Comparison of ENCODE assay signal across 33 mouse cellular contexts in the genomic region with DNA sequence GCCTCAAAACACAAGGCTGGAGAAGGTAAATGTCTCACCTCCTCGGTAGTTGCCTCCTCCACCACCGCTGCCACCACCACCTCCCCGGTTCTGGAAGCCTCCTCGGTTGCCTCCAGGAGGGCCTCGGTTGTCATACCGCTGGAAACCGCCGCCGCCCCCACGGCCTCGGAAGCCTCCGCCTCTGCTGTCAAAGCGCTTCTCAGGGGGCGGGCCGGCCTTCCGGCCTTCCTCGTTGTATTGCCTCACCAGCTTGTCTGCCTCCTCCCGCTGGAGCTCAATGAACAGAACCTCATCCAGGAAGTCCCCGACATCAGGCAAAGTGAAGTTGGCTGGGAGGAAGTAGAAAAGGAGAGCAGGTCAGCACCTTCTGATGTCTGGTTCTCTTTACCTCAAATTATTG. TPM values are rescaled to one million over a fixed set of nuclear protein-coding genes. Genes with fewer than 3 reads are reported as not detected.
DNase-seq lines count a peak whose midpoint lies in the region; ATAC-seq and TF ChIP-seq lines count a peak whose summit lies in the region.
"Had no signal": no experiment of that assay in that cellular context is flagged by ENCODE, and none has a peak within 500 bp of the region (broad histone marks: within the 10 kb centered on the region; RNA-seq: fewer than 3 reads in every experiment).

No protein-coding gene starts in this region.

- no peaks in the 10 kb centered on the region for H3K4me1 ChIP-seq in intestine, postnatal 0 days (replicated peaks; ENCODE audit: control insufficient read depth, insufficient read depth, low read length)
- H3K4me1 ChIP-seq in intestine, embryonic 15.5 days (replicated peaks) = no peaks in the 10 kb centered on the region
- no peaks in the 10 kb centered on the region for H3K4me1 ChIP-seq in midbrain, embryonic 11.5 days (ENCODE audit: control insufficient read depth, insufficient read depth, low read length)
- H3K4me1 ChIP-seq: embryonic facial prominence, embryonic 10.5 days; embryonic facial prominence, embryonic 13.5 days; forebrain, embryonic 12.5 days; forebrain, embryonic 15.5 days; heart, embryonic 12.5 days; heart, embryonic 15.5 days had no signal

- peak overlapping the region; percentile 21; the same call in 1 of the 2 replicates for H3K27ac ChIP-seq in intestine, postnatal 0 days (ENCODE audit: low read depth, low read length)
- H3K27ac ChIP-seq in intestine, embryonic 15.5 days = no peak overlapping the region
- H3K27ac ChIP-seq in midbrain, embryonic 11.5 days (ENCODE audit: low read depth, low read length) = no peak overlapping the region
- H3K27ac ChIP-seq: embryonic facial prominence, embryonic 10.5 days; embryonic facial prominence, embryonic 13.5 days; forebrain, embryonic 12.5 days; forebrain, embryonic 15.5 days; heart, embryonic 15.5 days; hindbrain, embryonic 14.5 days; hindbrain, postnatal 0 days had no signal

- WGBS in intestine, postnatal 0 days = 79% methylated on average over 19 of the region's 19 CpGs
- WGBS in intestine, embryonic 15.5 days = 81% methylated on average over 19 of the region's 19 CpGs
- WGBS in midbrain, embryonic 11.5 days = 87% methylated on average over 19 of the region's 19 CpGs

- no peak overlapping the region for H3K9ac ChIP-seq in intestine, postnatal 0 days (ENCODE audit: low read depth, low read length)
- H3K9ac ChIP-seq in intestine, embryonic 15.5 days = no peak overlapping the region
- no peak overlapping the region for H3K9ac ChIP-seq in midbrain, embryonic 11.5 days (ENCODE audit: low read length)
- H3K9ac ChIP-seq: embryonic facial prominence, embryonic 13.5 days; forebrain, embryonic 12.5 days; forebrain, embryonic 15.5 days; heart, embryonic 12.5 days; heart, embryonic 15.5 days; hindbrain, embryonic 14.5 days had no signal

- TF ChIP-seq CTCF in intestine, postnatal 0 days (IDR thresholded peaks at IDR 0.05; ENCODE audit: low read depth) = no peak

- H3K4me2 ChIP-seq in intestine, postnatal 0 days (replicated peaks; ENCODE audit: low read depth) = no peak overlapping the region
- H3K4me2 ChIP-seq in intestine, embryonic 15.5 days (replicated peaks) = no peak overlapping the region
- no peak overlapping the region for H3K4me2 ChIP-seq in midbrain, embryonic 11.5 days
- H3K4me2 ChIP-seq: embryonic facial prominence, embryonic 13.5 days; forebrain, embryonic 12.5 days; forebrain, embryonic 15.5 days; heart, embryonic 12.5 days; heart, embryonic 15.5 days; hindbrain, embryonic 14.5 days had no signal

- H3K4me3 ChIP-seq in intestine, postnatal 0 days (ENCODE audit: low read depth, low read length) = no peak overlapping the region
- no peak overlapping the region for H3K4me3 ChIP-seq in intestine, embryonic 15.5 days (replicated peaks)
- no peak overlapping the region for H3K4me3 ChIP-seq in midbrain, embryonic 11.5 days (ENCODE audit: low read depth, low read length)
- H3K4me3 ChIP-seq: embryonic facial prominence, embryonic 10.5 days; embryonic facial prominence, embryonic 13.5 days; erythroblast, embryonic 14.5 days; forebrain, embryonic 12.5 days; forebrain, embryonic 15.5 days; heart, embryonic 12.5 days; heart, embryonic 15.5 days had no signal

- ATAC-seq in intestine, postnatal 0 days = no peak
- no peak for ATAC-seq in intestine, embryonic 15.5 days
- peak; percentile 28; the same call in 1 of the 2 replicates for ATAC-seq in granulocyte monocyte progenitor cell, adult 5-6 weeks (replicated peaks; ENCODE audit: poor library complexity, severe bottlenecking)
- no peak for ATAC-seq in midbrain, embryonic 11.5 days (ENCODE audit: low FRiP score)
- ATAC-seq: activated CD4-positive, CD25-positive, alpha-beta regulatory T cell, adult 4 months; forebrain, embryonic 15.5 days; hindbrain, postnatal 0 days; inflammation-experienced regulatory T-cells, adult 6 months; Patski had no signal

- peaks cover 89% of the 10 kb centered on the region for H3K36me3 ChIP-seq in intestine, postnatal 0 days (ENCODE audit: control insufficient read depth, insufficient read depth)
- peaks cover 78% of the 10 kb centered on the region for H3K36me3 ChIP-seq in intestine, embryonic 15.5 days
- H3K36me3 ChIP-seq in midbrain, embryonic 11.5 days (ENCODE audit: control insufficient read depth, insufficient read depth, low read length) = peaks cover 48% of the 10 kb centered on the region

- H3K9me3 ChIP-seq in intestine, postnatal 0 days (ENCODE audit: control insufficient read depth) = no peaks in the 10 kb centered on the region
- H3K9me3 ChIP-seq in intestine, embryonic 15.5 days = no peaks in the 10 kb centered on the region
- H3K9me3 ChIP-seq in midbrain, embryonic 11.5 days (ENCODE audit: control insufficient read depth, low read length) = no peaks in the 10 kb centered on the region
- H3K9me3 ChIP-seq: embryonic facial prominence, embryonic 10.5 days; embryonic facial prominence, embryonic 13.5 days; forebrain, embryonic 12.5 days; forebrain, embryonic 15.5 days; G1E; heart, embryonic 12.5 days; heart, embryonic 15.5 days had no signal

- H3K27me3 ChIP-seq in intestine, postnatal 0 days (replicated peaks; ENCODE audit: control insufficient read depth, insufficient read depth, low read length) = no peaks in the 10 kb centered on the region
- no peaks in the 10 kb centered on the region for H3K27me3 ChIP-seq in intestine, embryonic 15.5 days (replicated peaks)
- H3K27me3 ChIP-seq in midbrain, embryonic 11.5 days (ENCODE audit: control insufficient read depth, insufficient read depth, low read length) = no peaks in the 10 kb centered on the region
- H3K27me3 ChIP-seq: CH12.LX; embryonic facial prominence, embryonic 13.5 days; forebrain, embryonic 12.5 days; forebrain, embryonic 15.5 days; heart, embryonic 12.5 days; heart, embryonic 15.5 days; Patski had no signal

- DNase-seq in thymus, postnatal 14 days = peak; percentile 12
- DNase-seq in thymus, postnatal 0 days (ENCODE audit: low spot score) = no peak
- no peak for DNase-seq in midbrain, embryonic 11.5 days (ENCODE audit: low spot score, missing footprints)
- DNase-seq: adrenal gland, adult 8-10 months; B cell, adult 2 months; cerebellum, adult 11-12 months; cerebellum, adult 8-10 months; cerebellum, postnatal 10 days; cerebellum, postnatal 36 days; embryo, embryonic 11 days; gastrocnemius, postnatal 36 days; heart, adult 18-20 months; heart, postnatal 10 days; heart, postnatal 4 days; kidney, adult 11 months had no signal

RNA-seq across cellular contexts. Expression of a gene that starts 7.0 kb away (rescaled TPM):
- 15.9 and 16.5 TPM in 2 replicates for polyA plus RNA-seq in intestine, postnatal 0 days (2015; fragmentation: Nextera tagmentation; extraction: Ambion mirVana)
- 18.5 and 19.3 TPM in 2 replicates for polyA plus RNA-seq in intestine, embryonic 15.5 days (2015; fragmentation: Nextera tagmentation; extraction: Ambion mirVana)
- polyA plus RNA-seq in thymus, postnatal 0 days (2015; fragmentation: Nextera tagmentation; extraction: Ambion mirVana) = 16.2 and 22.4 TPM in 2 replicates
- 35.6 and 51.7 TPM in 2 replicates for total RNA-seq in granulocyte monocyte progenitor cell, adult 5-6 weeks (2014; fragmentation: Nextera tagmentation)
- total RNA-seq in granulocyte monocyte progenitor cell, adult 5-6 weeks (2017) = 8.9 and 14.8 TPM in 2 replicates
- 26.8 and 32.1 TPM in 2 replicates for polyA plus RNA-seq in midbrain, embryonic 11.5 days (2014; fragmentation: Nextera tagmentation; extraction: Ambion mirVana)

RNA-seq across cellular contexts. Expression of a gene that starts 28.7 kb away (rescaled TPM):
- polyA plus RNA-seq in intestine, postnatal 0 days (2015; fragmentation: Nextera tagmentation; extraction: Ambion mirVana) = 32.1 TPM in 2 replicates
- polyA plus RNA-seq in intestine, embryonic 15.5 days (2015; fragmentation: Nextera tagmentation; extraction: Ambion mirVana) = 43.9 and 51.5 TPM in 2 replicates
- 64.9 and 66.2 TPM in 2 replicates for polyA plus RNA-seq in thymus, postnatal 0 days (2015; fragmentation: Nextera tagmentation; extraction: Ambion mirVana)
- 146 and 152 TPM in 2 replicates for total RNA-seq in granulocyte monocyte progenitor cell, adult 5-6 weeks (2014; fragmentation: Nextera tagmentation)
- 146 and 175 TPM in 2 replicates for total RNA-seq in granulocyte monocyte progenitor cell, adult 5-6 weeks (2017)
- polyA plus RNA-seq in midbrain, embryonic 11.5 days (2014; fragmentation: Nextera tagmentation; extraction: Ambion mirVana) = 69.2 and 74.2 TPM in 2 replicates

RNA-seq across cellular contexts. Expression of a gene that starts 39.1 kb away (rescaled TPM):
- polyA plus RNA-seq in intestine, postnatal 0 days (2015; fragmentation: Nextera tagmentation; extraction: Ambion mirVana) = 1.7 and 2.2 TPM in 2 replicates
- 2.3 and 2.5 TPM in 2 replicates for polyA plus RNA-seq in intestine, embryonic 15.5 days (2015; fragmentation: Nextera tagmentation; extraction: Ambion mirVana)
- polyA plus RNA-seq in thymus, postnatal 0 days (2015; fragmentation: Nextera tagmentation; extraction: Ambion mirVana) = 8.5 and 11.6 TPM in 2 replicates
- 261 and 291 TPM in 2 replicates for total RNA-seq in granulocyte monocyte progenitor cell, adult 5-6 weeks (2014; fragmentation: Nextera tagmentation)
- total RNA-seq in granulocyte monocyte progenitor cell, adult 5-6 weeks (2017) = 26.4 and 34.3 TPM in 2 replicates
- 0.78 and 1.4 TPM in 2 replicates for polyA plus RNA-seq in midbrain, embryonic 11.5 days (2014; fragmentation: Nextera tagmentation; extraction: Ambion mirVana)

RNA-seq across cellular contexts. Expression of a gene that starts 45.3 kb away (rescaled TPM):
- 12.4 and 12.6 TPM in 2 replicates for polyA plus RNA-seq in intestine, postnatal 0 days (2015; fragmentation: Nextera tagmentation; extraction: Ambion mirVana)
- polyA plus RNA-seq in intestine, embryonic 15.5 days (2015; fragmentation: Nextera tagmentation; extraction: Ambion mirVana) = 22.4 and 23.7 TPM in 2 replicates
- 67.9 and 68.3 TPM in 2 replicates for polyA plus RNA-seq in thymus, postnatal 0 days (2015; fragmentation: Nextera tagmentation; extraction: Ambion mirVana)
- total RNA-seq in granulocyte monocyte progenitor cell, adult 5-6 weeks (2014; fragmentation: Nextera tagmentation) = 49.7 and 53.8 TPM in 2 replicates
- total RNA-seq in granulocyte monocyte progenitor cell, adult 5-6 weeks (2017) = 31.0 and 49.9 TPM in 2 replicates
- 30.7 and 31.1 TPM in 2 replicates for polyA plus RNA-seq in midbrain, embryonic 11.5 days (2014; fragmentation: Nextera tagmentation; extraction: Ambion mirVana)

RNA-seq across cellular contexts. Expression of a gene that starts 50.9 kb away (rescaled TPM):
- 0.61 and 1.3 TPM in 2 replicates for polyA plus RNA-seq in intestine, postnatal 0 days (2015; fragmentation: Nextera tagmentation; extraction: Ambion mirVana)
- polyA plus RNA-seq in intestine, embryonic 15.5 days (2015; fragmentation: Nextera tagmentation; extraction: Ambion mirVana) = 1.9 and 2.4 TPM in 2 replicates
- 4.0 and 6.3 TPM in 2 replicates for polyA plus RNA-seq in thymus, postnatal 0 days (2015; fragmentation: Nextera tagmentation; extraction: Ambion mirVana)
- 0.75 and 1.5 TPM in 2 replicates for total RNA-seq in granulocyte monocyte progenitor cell, adult 5-6 weeks (2014; fragmentation: Nextera tagmentation)
- total RNA-seq in granulocyte monocyte progenitor cell, adult 5-6 weeks (2017) = not detected in 2 replicates
- polyA plus RNA-seq in midbrain, embryonic 11.5 days (2014; fragmentation: Nextera tagmentation; extraction: Ambion mirVana) = 0.99 and 1.6 TPM in 2 replicates
- total RNA-seq: gastrocnemius, adult 8-10 months; gastrocnemius, postnatal 36 days; heart, postnatal 10 days had no signal
